Comparison of ENCODE assay signal across 10 mouse cellular contexts in the genomic region with DNA sequence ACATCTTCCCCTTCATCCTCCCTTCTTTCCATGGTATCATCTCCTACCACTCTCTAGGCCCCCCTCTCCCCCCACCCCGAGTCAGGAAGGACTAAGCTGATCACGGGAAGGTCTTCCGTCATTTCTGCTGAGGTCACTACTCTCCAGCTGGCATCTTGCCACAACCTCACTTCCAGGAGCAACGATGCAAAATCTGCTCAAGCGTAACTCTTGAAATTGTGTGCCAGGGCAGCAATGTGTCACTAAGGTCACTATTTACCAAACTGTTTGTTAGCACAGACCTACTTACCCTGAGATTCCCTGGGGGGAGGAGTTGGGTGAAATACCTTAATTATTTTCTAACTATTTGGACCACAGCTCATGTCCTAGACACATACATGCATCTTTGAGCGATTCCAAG. TPM values are rescaled to one million over a fixed set of nuclear protein-coding genes. Genes with fewer than 3 reads are reported as not detected.
DNase-seq lines count a peak whose midpoint lies in the region; ATAC-seq lines count a peak whose summit lies in the region.
"Had no signal": no experiment of that assay in that cellular context is flagged by ENCODE, and none has a peak within 500 bp of the region (broad histone marks: within the 10 kb centered on the region; RNA-seq: fewer than 3 reads in every experiment).

No protein-coding gene starts in this region.

- peak; percentile 80 for DNase-seq in kidney, adult 11 months
- peak; percentile 47 for DNase-seq in retina, postnatal 1 day
- no peak for DNase-seq in retina, embryonic 14.5 days (ENCODE audit: low spot score)
- DNase-seq in kidney, adult 9 months, result peak; percentile 90
- no peak for DNase-seq in left cerebral cortex, postnatal 25 days (ENCODE audit: low spot score in 2 of 2)
- DNase-seq: midbrain, embryonic 14.5 days had no signal

- intact Hi-C loops in left cerebral cortex, postnatal 25 days (cut with DNase I), result no loop called here

- no peak overlapping the region for H3K27ac ChIP-seq in kidney, embryonic 15.5 days
- H3K27ac ChIP-seq: limb, embryonic 10.5 days had no signal

- no peak for ATAC-seq in kidney, embryonic 15.5 days (replicated peaks; ENCODE audit: low FRiP score)
- ATAC-seq in frontal cortex, adult (ENCODE audit: low TSS enrichment), result no peak

- no peaks in the 10 kb centered on the region for H3K27me3 ChIP-seq in kidney, embryonic 15.5 days

- no peak overlapping the region for H3K4me3 ChIP-seq in kidney, embryonic 15.5 days (replicated peaks)
- H3K4me3 ChIP-seq: limb, embryonic 10.5 days had no signal

- no peak overlapping the region for H3K9ac ChIP-seq in kidney, embryonic 15.5 days

- WGBS in kidney, embryonic 15.5 days, result 44% methylated on average over 6 of the region's 6 CpGs

- H3K9me3 ChIP-seq in kidney, embryonic 15.5 days (replicated peaks), result no peaks in the 10 kb centered on the region
- H3K9me3 ChIP-seq: limb, embryonic 10.5 days had no signal

- H3K4me2 ChIP-seq in kidney, embryonic 15.5 days, result no peak overlapping the region

- H3K4me1 ChIP-seq in kidney, embryonic 15.5 days, result peaks cover 19% of the 10 kb centered on the region
- H3K4me1 ChIP-seq: limb, embryonic 10.5 days had no signal

- H3K36me3 ChIP-seq in kidney, embryonic 15.5 days, result no peaks in the 10 kb centered on the region
- H3K36me3 ChIP-seq: limb, embryonic 10.5 days had no signal

RNA-seq across cellular contexts. Expression of a gene that starts 21.3 kb away (rescaled TPM):
- polyA plus RNA-seq in kidney, embryonic 15.5 days (2015; fragmentation: Nextera tagmentation; extraction: Ambion mirVana), result 2.3 and 2.5 TPM in 2 replicates
- 10 to 100 TPM; 13.8 to 15.8 TPM for total RNA-seq in left cerebral cortex, postnatal 25 days (2021)
- total RNA-seq: MEL had no signal

RNA-seq across cellular contexts. Expression of a gene that starts 51.6 kb away (rescaled TPM):
- polyA plus RNA-seq in kidney, embryonic 15.5 days (2015; fragmentation: Nextera tagmentation; extraction: Ambion mirVana), result 354 and 359 TPM in 2 replicates
- total RNA-seq in left cerebral cortex, postnatal 25 days (2021), result 100 to 1,000 TPM; 561 to 584 TPM

Comparison
In these comparisons a context has a peak if more than half of its experiments do, and no peak if none do; other contexts are left out.
1. DNase-seq: peak in kidney, adult 11 months (single experiment), retina, postnatal 1 day (single experiment) and kidney, adult 9 months (single experiment); none in retina, embryonic 14.5 days (single experiment) and left cerebral cortex, postnatal 25 days (0 of 2).